Mouse (Mus musculus) embryonic facial prominence, embryonic 12.5 days (tissue): ENCODE measurements around the gene Olfr1251. TPM values are rescaled to one million over a fixed set of nuclear protein-coding genes. Genes with fewer than 3 reads are reported as not detected.
"Not testable (repeated sequence)": the region's sequence is repeated elsewhere in the genome, so short reads cannot be mapped to it uniquely, and the experiment has no call there.

Experiments used
- ATAC-seq: fragments of 200-750 bp; cut with Nextera tagmentation; 2 replicates; pipeline ENCODE4 v1.8.0; 2017; ENCODE audit not compliant: insufficient number of reproducible peaks, insufficient read depth, low FRiP score, low TSS enrichment
- H3K27ac ChIP-seq: fragments of 300-500 bp; sonication (generic); 2 replicates; pipeline ENCODE4 v1.5.1; 2016; ENCODE audit warnings: mild to moderate bottlenecking
- H3K27me3 ChIP-seq: fragments of 300-500 bp; sonication (generic); 2 replicates; pipeline ENCODE4 v1.6.1; 2016; ENCODE audit warnings: mild to moderate bottlenecking, moderate library complexity
- H3K36me3 ChIP-seq: fragments of 300-500 bp; sonication (generic); 2 replicates; pipeline ENCODE4 v1.6.1; 2016; ENCODE audit warnings: mild to moderate bottlenecking
- H3K4me1 ChIP-seq: fragments of 300-500 bp; sonication (generic); 2 replicates; pipeline ENCODE4 v1.6.1; 2016
- H3K4me2 ChIP-seq: fragments of 300-500 bp; sonication (generic); replicated peaks from 2 replicates; pipeline ENCODE4 v1.6.1; 2016; ENCODE audit warnings: mild to moderate bottlenecking, moderate library complexity
- H3K4me3 ChIP-seq: fragments of 300-500 bp; sonication (generic); 2 replicates; pipeline ENCODE4 v1.5.1; 2016; ENCODE audit warnings: mild to moderate bottlenecking
- H3K9ac ChIP-seq: fragments of 300-500 bp; sonication (generic); 2 replicates; pipeline ENCODE4 v1.6.1; 2016; ENCODE audit warnings: mild to moderate bottlenecking, moderate library complexity
- H3K9me3 ChIP-seq: fragments of 300-500 bp; sonication (generic); 2 replicates; pipeline ENCODE4 v1.6.1; 2016; ENCODE audit warnings: mild to moderate bottlenecking, moderate library complexity
- WGBS: fragments of 180-500 bp; shearing (Covaris S2); methylation state at CpG from one replicate; pipeline ENCODE4 v1.1.7; 2016; 5-methylcytosine and 5-hydroxymethylcytosine counted together
- polyA plus RNA-seq: library from polyadenylated mRNA; unstranded; fragments of >200 nt; fragmentation: Nextera tagmentation; extraction: Ambion mirVana; gene quantifications from 2 replicates; pipeline ENCODE4 v1.2.1, GENCODE M21; 2016

Gene Olfr1251
- not detected in 2 replicates for polyA plus RNA-seq

DNA sequence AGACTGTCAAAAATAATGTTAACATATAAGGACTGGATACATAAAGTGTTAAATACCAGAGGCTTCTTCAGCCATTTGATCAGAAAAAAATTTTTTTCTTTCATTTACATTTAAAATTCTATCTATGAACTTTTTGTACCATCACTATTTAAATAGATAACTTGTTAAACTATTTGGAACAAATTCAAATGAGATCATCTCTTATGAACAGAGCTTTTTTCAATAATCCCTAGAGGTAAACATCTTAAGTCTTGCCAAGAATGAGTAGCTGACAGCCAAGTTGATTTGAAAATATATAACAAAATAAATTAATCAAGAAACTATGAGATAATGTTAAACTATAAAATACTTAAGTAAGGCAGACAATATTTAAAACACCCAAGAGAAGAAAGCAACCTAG, at the start of gene Olfr1251:
TSS of gene Olfr1251 (minus strand) at position 101 of the 400 bp plus-strand sequence.
- Histone ChIP-seq H3K36me3 (no peaks in the 10 kb centered on the region), H3K9ac (no peak within 1 kb of the TSS), H3K27me3 (no peaks in the 10 kb centered on the region), H3K4me3 (no peak within 1 kb of the TSS), H3K9me3 (no peaks in the 10 kb centered on the region), H3K4me2 (no peak within 1 kb of the TSS), H3K4me1 (no peaks in the 10 kb centered on the region), H3K27ac (no peak within 1 kb of the TSS)
- no peak for ATAC-seq

DNA sequence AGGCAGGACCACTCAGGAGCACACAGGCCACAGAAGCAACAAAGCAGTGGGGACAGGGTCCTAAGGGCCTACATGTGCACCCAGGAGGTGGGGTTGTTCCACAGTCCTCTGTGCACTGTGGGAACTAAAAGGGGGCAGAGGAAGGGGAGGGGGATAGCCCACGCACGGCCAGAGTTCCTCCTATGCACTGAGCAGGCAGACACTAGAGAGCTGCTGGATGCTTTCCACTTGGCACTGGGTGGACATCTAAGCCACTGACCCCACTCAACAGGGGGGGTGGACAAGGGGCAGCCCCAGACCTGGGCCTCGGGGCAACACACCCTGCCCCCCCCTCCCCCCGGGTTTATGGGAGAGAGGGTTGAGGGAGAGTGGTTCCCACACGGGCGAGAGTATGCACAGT, 20.2 kb upstream of the Olfr1251 start:
- H3K9me3 ChIP-seq = no peaks in the 10 kb centered on the region
- ATAC-seq = no peak
- no peak overlapping the region for H3K4me2 ChIP-seq
- WGBS = 76% methylated on average over 6 of the region's 6 CpGs
- H3K36me3 ChIP-seq = no peaks in the 10 kb centered on the region
- H3K27ac ChIP-seq = no peak overlapping the region
- no peaks in the 10 kb centered on the region for H3K27me3 ChIP-seq
- H3K9ac ChIP-seq = no peak overlapping the region
- H3K4me1 ChIP-seq = no peaks in the 10 kb centered on the region
- no peak overlapping the region for H3K4me3 ChIP-seq

DNA sequence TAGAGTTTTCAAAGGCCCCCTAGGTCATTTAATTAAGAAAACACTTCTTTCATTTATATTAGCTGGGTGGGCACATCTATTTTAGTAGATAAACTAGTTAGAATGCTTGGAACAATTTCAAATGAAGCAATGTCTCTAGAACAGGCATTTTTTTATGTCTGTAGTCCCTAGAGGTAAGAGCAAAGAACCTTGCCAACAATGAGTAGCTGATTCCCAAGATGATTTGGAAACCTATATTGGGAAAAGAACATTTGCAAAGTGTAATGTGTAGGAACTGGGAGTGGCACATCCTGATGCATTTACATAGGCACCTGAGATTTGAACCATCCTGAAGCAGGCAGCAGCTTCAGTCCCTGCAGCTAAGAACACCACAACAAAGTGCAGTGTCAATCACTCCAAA, 10.4 kb downstream of the Olfr1251 start, which contains the start of gene Olfr1250:
TSS of gene Olfr1250 (minus strand) at position 101 of the 400 bp plus-strand sequence.
- Histone ChIP-seq H3K9me3 (no peaks in the 10 kb centered on the region), H3K36me3 (no peaks in the 10 kb centered on the region), H3K4me1 (no peaks in the 10 kb centered on the region), H3K4me2 (no peak within 1 kb of the TSS), H3K4me3 (no peak within 1 kb of the TSS), H3K9ac (no peak within 1 kb of the TSS), H3K27ac (no peak within 1 kb of the TSS), H3K27me3 (no peaks in the 10 kb centered on the region)
- ATAC-seq = no peak

DNA sequence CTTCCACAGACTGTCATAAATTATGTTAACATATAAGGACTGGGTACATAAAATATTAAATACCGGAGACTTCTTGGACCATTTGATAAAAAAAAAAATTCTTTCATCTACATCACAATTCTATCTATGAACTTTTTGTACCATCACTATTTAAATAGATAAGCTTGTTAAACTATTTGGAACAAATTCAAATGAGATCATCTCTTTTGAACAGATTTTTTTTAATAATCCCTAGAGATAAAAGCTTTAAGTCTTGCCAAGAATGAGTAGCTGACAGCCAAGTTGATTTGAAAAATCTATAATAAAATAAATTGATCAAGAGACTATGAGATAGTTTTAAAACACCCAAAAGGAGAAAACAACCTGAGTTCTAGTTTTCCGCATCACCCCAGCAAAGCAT, 36.9 kb downstream of the Olfr1251 start, which contains the start of gene Olfr1249:
TSS of gene Olfr1249 (minus strand) at position 101 of the 400 bp plus-strand sequence.
- Histone ChIP-seq H3K4me1 (no peaks in the 10 kb centered on the region), H3K36me3 (no peaks in the 10 kb centered on the region), H3K9me3 (no peaks in the 10 kb centered on the region), H3K27ac (no peak within 1 kb of the TSS), H3K4me3 (no peak within 1 kb of the TSS), H3K4me2 (no peak within 1 kb of the TSS), H3K27me3 (no peaks in the 10 kb centered on the region), H3K9ac (no peak within 1 kb of the TSS)
- ATAC-seq = no peak
- 94% methylated on average over 2 of the region's 2 CpGs for WGBS

DNA sequence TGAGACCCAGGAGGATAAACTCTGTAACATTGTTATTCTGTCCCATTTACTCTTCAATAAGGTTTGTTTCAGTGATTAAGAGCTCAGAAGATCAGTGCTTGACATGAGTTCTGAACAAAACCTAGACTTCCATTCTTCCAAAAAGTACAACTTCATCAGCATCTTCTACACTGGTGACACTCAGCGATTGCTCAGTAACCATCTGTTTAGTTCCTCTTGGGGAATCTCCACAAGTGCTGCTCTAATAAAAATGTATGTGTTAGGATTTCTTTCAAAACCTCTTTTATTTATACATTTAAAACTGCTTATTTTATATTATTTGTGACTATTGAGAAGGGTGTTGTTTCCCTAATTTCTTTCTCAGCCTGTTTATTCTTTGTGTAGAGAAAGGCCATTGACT, 53.6 kb downstream of the Olfr1251 start, which contains the start of gene Olfr1248:
TSS of gene Olfr1248 (minus strand) at position 101 of the 400 bp plus-strand sequence.
- 81% methylated on average over 1 of the region's 1 CpGs for WGBS
- not testable (repeated sequence) for H3K36me3 ChIP-seq, H3K4me2 ChIP-seq, H3K9me3 ChIP-seq, ATAC-seq, H3K4me1 ChIP-seq, H3K27ac ChIP-seq, H3K27me3 ChIP-seq, H3K9ac ChIP-seq, H3K4me3 ChIP-seq

Other genes starting within 250 kb of the Olfr1251 start
- gene Olfr1240, start 228.9 kb downstream of the Olfr1251 start, polyA plus RNA-seq = not detected in 2 replicates
- gene Olfr1241, start 184.8 kb downstream of the Olfr1251 start, polyA plus RNA-seq = not detected in 2 replicates
- not detected in 2 replicates for gene Olfr1242, start 173.6 kb downstream of the Olfr1251 start, polyA plus RNA-seq
- not detected in 2 replicates for gene Olfr1243, start 140.4 kb downstream of the Olfr1251 start, polyA plus RNA-seq
- gene Olfr1245, start 93.5 kb downstream of the Olfr1251 start, polyA plus RNA-seq = not detected in 2 replicates
- gene Olfr1246, start 78.8 kb downstream of the Olfr1251 start, polyA plus RNA-seq = not detected in 2 replicates
- gene Olfr1247, start 57.8 kb downstream of the Olfr1251 start, polyA plus RNA-seq = not detected in 2 replicates
- not detected in 2 replicates for gene Olfr1248, start 53.7 kb downstream of the Olfr1251 start, polyA plus RNA-seq
- gene Olfr1249, start 37.0 kb downstream of the Olfr1251 start, polyA plus RNA-seq = not detected in 2 replicates
- not detected in 2 replicates for gene Olfr1250, start 10.5 kb downstream of the Olfr1251 start, polyA plus RNA-seq
- gene Olfr1252, start 53.1 kb upstream of the Olfr1251 start, polyA plus RNA-seq = not detected in 2 replicates
- gene Olfr1253, start 85.2 kb upstream of the Olfr1251 start, polyA plus RNA-seq = not detected in 2 replicates
- gene Olfr1254, start 121.7 kb upstream of the Olfr1251 start, polyA plus RNA-seq = not detected in 2 replicates
- gene Olfr1255, start 140.1 kb upstream of the Olfr1251 start, polyA plus RNA-seq = not detected in 2 replicates
- gene Olfr1256, start 169.6 kb upstream of the Olfr1251 start, polyA plus RNA-seq = not detected in 2 replicates
- not detected in 2 replicates for gene Olfr48, start 176.3 kb upstream of the Olfr1251 start, polyA plus RNA-seq
- gene Olfr1257, start 206.5 kb upstream of the Olfr1251 start, polyA plus RNA-seq = not detected in 2 replicates